Mouse (Mus musculus): ENCODE measurements around the gene Lamtor1. TPM values are rescaled to one million over a fixed set of nuclear protein-coding genes. Genes with fewer than 3 reads are reported as not detected.

Gene Lamtor1
- polyA plus RNA-seq, 1 experiment from 2014 or later, result 124 TPM

DNA sequence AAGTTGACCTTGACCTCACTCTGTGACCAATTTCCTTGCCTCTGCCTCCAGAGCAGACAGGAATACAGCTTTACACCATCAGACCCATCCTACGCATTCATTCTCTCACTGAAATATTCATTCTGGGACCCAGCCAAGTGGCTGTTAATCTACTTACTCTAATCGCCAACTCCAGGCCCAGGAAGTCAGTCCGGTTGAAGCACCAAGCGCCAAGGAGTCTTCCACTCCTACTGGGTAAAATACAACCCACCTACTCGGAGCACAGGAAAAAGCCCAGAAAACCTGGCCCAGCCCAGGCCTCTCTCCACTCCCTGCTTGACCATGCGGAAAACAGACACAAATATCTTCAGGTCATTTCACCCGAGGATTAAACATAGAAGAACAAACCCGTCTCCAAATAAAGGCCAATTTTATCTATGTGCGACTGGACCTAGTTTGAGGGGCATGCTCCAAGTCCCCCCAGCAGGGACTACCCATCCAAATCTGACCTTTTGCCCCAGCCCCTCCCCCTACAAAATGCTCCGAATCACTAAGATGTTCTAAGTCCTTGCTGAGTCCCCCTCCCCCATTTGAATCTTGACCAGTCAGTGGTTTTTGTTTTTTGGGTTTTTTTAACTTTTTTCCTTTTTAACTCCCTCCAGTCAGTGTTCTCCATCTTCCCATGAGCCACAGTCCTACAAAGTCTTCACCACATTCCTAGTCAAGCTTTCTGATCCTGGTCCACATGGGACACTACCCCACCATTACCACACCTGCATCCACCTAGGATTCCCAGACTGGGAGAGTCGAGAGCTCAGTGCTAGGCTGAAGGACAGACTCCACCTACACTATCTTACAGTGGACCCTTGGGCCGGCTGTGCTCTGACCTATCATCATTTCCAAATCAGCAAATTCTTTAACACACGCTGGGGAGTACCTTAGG is 37.2 kb upstream of the Lamtor1 start:
- Histone ChIP-seq H3K27me3 (replicated peaks; ENCODE audit: control insufficient read depth, insufficient read depth, low read length) (no peaks in the 10 kb centered on the region), H3K4me2 (no peak overlapping the region), H3K4me1 (replicated peaks; ENCODE audit: control insufficient read depth, insufficient read depth, low read length) (no peaks in the 10 kb centered on the region), H3K27ac (ENCODE audit: low read depth, low read length) (no peak overlapping the region), H3K9me3 (ENCODE audit: control insufficient read depth, low read length) (no peaks in the 10 kb centered on the region), H3K36me3 (ENCODE audit: control insufficient read depth, insufficient read depth, low read length) (no peaks in the 10 kb centered on the region), H3K9ac (ENCODE audit: low read depth, low read length) (no peak overlapping the region), H3K4me3 (ENCODE audit: low read depth, low read length) (no peak overlapping the region)
- 76% methylated on average over 13 of the region's 13 CpGs for WGBS
- DNase-seq (ENCODE audit: low spot score) (no peak), ATAC-seq (replicated peaks; ENCODE audit: low FRiP score) (no peak)

DNA sequence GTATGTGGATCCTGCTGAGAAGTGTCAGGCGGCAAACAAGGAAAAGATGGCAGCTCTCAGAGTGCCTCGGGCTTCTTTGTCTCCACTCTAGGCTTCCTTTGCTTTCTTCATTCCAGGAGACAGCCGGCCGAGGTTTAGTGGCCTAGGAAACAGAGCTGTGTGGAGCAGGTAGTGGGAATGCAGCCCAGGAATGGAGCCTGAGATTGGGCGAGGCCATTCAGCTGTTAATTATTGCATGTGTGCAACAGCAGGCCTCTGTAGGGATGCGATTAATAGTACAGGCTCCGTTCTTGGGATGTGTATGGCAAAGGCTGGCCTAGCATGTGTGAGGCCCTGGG is 36.6 kb upstream of the Lamtor1 start:
- H3K9me3 ChIP-seq (ENCODE audit: control insufficient read depth, low read length), result no peaks in the 10 kb centered on the region
- H3K9ac ChIP-seq (ENCODE audit: low read depth, low read length), result no peak overlapping the region
- 72% methylated on average over 7 of the region's 7 CpGs for WGBS
- no peaks in the 10 kb centered on the region for H3K36me3 ChIP-seq (ENCODE audit: control insufficient read depth, insufficient read depth, low read length)
- DNase-seq (ENCODE audit: low spot score) (no peak), ATAC-seq (replicated peaks; ENCODE audit: low FRiP score) (no peak)
- H3K4me2 ChIP-seq, result no peak overlapping the region
- no peak overlapping the region for H3K27ac ChIP-seq (ENCODE audit: low read depth, low read length)
- H3K27me3 ChIP-seq (replicated peaks; ENCODE audit: control insufficient read depth, insufficient read depth, low read length), result no peaks in the 10 kb centered on the region
- no peaks in the 10 kb centered on the region for H3K4me1 ChIP-seq (replicated peaks; ENCODE audit: control insufficient read depth, insufficient read depth, low read length)
- no peak overlapping the region for H3K4me3 ChIP-seq (ENCODE audit: low read depth, low read length)

DNA sequence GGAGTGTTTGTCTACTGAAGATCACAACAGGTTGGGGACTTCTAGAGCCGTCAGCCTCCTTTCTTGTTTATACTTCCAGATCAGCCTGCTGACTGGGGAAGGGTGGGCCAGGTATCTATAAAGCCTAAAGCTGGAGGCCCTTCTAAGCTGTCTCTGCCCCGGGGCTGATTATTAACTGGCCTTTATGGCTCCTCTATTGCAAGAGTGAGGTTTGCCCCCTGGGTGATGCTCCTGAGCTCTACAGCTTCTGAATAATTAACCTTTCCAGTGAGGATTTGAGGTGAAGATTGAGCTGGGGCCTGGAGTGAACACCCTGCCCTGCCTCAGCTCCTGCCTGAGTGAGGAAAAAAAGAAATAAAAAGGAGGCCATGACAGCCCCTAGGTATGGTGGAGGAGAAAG is 35.1 kb upstream of the Lamtor1 start, which contains the start of gene Folr1:
TSS of gene Folr1 (minus strand) at position 160 of the 400 bp plus-strand sequence.
- no peak within 1 kb of the TSS for H3K9ac ChIP-seq (ENCODE audit: low read depth, low read length)
- H3K27me3 ChIP-seq (replicated peaks; ENCODE audit: control insufficient read depth, insufficient read depth, low read length), result no peaks in the 10 kb centered on the region
- H3K4me2 ChIP-seq, result no peak within 1 kb of the TSS
- H3K4me1 ChIP-seq (replicated peaks; ENCODE audit: control insufficient read depth, insufficient read depth, low read length), result no peaks in the 10 kb centered on the region
- ATAC-seq (replicated peaks; ENCODE audit: low FRiP score), result no peak
- no peaks in the 10 kb centered on the region for H3K36me3 ChIP-seq (ENCODE audit: control insufficient read depth, insufficient read depth, low read length)
- DNase-seq (ENCODE audit: low spot score), result no peak
- no peak within 1 kb of the TSS for H3K4me3 ChIP-seq (ENCODE audit: low read depth, low read length)
- 62% methylated on average over 2 of the region's 2 CpGs for WGBS
- no peaks in the 10 kb centered on the region for H3K9me3 ChIP-seq (ENCODE audit: control insufficient read depth, low read length)
- no peak within 1 kb of the TSS for H3K27ac ChIP-seq (ENCODE audit: low read depth, low read length)

DNA sequence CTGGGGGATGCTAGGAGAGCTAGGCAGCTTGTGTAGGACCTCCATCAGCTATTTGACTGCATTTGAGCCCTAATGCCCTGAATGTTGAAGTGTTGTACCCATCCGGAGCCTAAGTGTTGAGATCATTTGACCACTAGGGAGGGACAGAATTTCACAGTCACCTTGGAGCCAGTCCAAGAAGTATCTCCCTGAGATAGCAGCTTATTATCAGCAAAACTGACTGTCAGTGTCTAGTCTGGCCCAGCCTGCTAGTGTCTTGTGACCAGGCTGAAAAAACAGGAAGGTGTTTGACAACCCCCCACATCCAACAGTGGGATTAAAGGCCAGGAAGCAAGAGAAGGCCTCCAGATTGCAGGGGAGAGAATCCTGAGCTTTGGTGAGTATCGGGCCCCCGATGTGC is 34.4 kb upstream of the Lamtor1 start:
- Histone ChIP-seq H3K27me3 (replicated peaks; ENCODE audit: control insufficient read depth, insufficient read depth, low read length) (no peaks in the 10 kb centered on the region), H3K4me2 (no peak overlapping the region), H3K4me1 (replicated peaks; ENCODE audit: control insufficient read depth, insufficient read depth, low read length) (no peaks in the 10 kb centered on the region), H3K27ac (ENCODE audit: low read depth, low read length) (no peak overlapping the region), H3K9ac (ENCODE audit: low read depth, low read length) (no peak overlapping the region), H3K36me3 (ENCODE audit: control insufficient read depth, insufficient read depth, low read length) (no peaks in the 10 kb centered on the region), H3K9me3 (ENCODE audit: control insufficient read depth, low read length) (no peaks in the 10 kb centered on the region), H3K4me3 (ENCODE audit: low read depth, low read length) (no peak overlapping the region)
- DNase-seq (ENCODE audit: low spot score) (no peak), ATAC-seq (replicated peaks; ENCODE audit: low FRiP score) (no peak)
- 59% methylated on average over 3 of the region's 3 CpGs for WGBS

DNA sequence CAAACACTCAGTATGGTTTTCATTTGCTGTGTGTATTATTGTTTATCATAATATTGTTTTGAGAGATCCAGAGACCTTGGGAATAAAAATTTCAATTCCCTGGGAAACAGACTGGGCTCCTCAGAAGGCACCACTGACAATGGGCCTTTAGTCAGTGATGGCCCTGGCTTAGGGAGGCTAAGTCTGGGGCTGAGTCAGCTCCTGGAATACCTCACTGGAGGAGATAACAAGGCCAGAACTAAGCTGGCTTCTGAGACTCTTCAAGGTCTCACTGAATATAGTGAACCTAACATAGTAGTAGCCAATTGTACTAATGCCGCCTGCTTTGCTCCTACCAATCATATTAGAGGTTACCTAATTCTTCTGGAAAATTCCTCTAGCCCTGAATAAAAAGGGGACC is 29.7 kb upstream of the Lamtor1 start:
- H3K9ac ChIP-seq (ENCODE audit: low read depth, low read length), result no peak overlapping the region
- no peaks in the 10 kb centered on the region for H3K36me3 ChIP-seq (ENCODE audit: control insufficient read depth, insufficient read depth, low read length)
- H3K4me2 ChIP-seq, result no peak overlapping the region
- ATAC-seq (replicated peaks; ENCODE audit: low FRiP score), result no peak
- WGBS, result 97% methylated on average over 1 of the region's 1 CpGs
- H3K27me3 ChIP-seq (replicated peaks; ENCODE audit: control insufficient read depth, insufficient read depth, low read length), result no peaks in the 10 kb centered on the region
- no peak overlapping the region for H3K4me3 ChIP-seq (ENCODE audit: low read depth, low read length)
- DNase-seq (ENCODE audit: low spot score), result no peak
- H3K9me3 ChIP-seq (ENCODE audit: control insufficient read depth, low read length), result no peaks in the 10 kb centered on the region
- H3K27ac ChIP-seq (ENCODE audit: low read depth, low read length), result no peak overlapping the region
- H3K4me1 ChIP-seq (replicated peaks; ENCODE audit: control insufficient read depth, insufficient read depth, low read length), result no peaks in the 10 kb centered on the region

DNA sequence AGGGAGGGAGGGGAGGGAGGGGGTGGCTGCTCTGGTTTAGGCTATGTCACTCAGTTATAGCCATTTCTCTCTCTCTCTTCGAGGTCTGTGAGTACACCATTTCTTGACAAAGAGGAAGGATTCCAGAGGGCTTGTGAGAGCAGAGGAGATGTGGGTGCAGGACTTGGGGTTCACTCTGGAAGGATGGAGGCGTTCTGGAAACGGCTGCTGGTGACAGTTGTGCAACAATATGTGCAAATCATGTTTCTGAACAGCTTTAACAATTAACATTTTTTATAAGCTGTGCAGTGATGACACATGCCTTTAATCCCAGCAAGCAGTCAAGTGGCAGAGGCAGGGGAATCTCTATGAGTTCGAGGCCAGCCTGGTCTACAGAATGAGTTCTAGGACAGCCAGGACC is 24.8 kb upstream of the Lamtor1 start:
- Histone ChIP-seq H3K9me3 (ENCODE audit: control insufficient read depth, low read length) (no peaks in the 10 kb centered on the region), H3K36me3 (ENCODE audit: control insufficient read depth, insufficient read depth, low read length) (no peaks in the 10 kb centered on the region), H3K4me1 (replicated peaks; ENCODE audit: control insufficient read depth, insufficient read depth, low read length) (no peaks in the 10 kb centered on the region), H3K9ac (ENCODE audit: low read depth, low read length) (no peak overlapping the region), H3K27ac (ENCODE audit: low read depth, low read length) (no peak overlapping the region), H3K27me3 (replicated peaks; ENCODE audit: control insufficient read depth, insufficient read depth, low read length) (no peaks in the 10 kb centered on the region), H3K4me2 (no peak overlapping the region), H3K4me3 (ENCODE audit: low read depth, low read length) (no peak overlapping the region)
- ATAC-seq (replicated peaks; ENCODE audit: low FRiP score) (no peak), DNase-seq (ENCODE audit: low spot score) (no peak)
- WGBS, result 69% methylated on average over 4 of the region's 4 CpGs

DNA sequence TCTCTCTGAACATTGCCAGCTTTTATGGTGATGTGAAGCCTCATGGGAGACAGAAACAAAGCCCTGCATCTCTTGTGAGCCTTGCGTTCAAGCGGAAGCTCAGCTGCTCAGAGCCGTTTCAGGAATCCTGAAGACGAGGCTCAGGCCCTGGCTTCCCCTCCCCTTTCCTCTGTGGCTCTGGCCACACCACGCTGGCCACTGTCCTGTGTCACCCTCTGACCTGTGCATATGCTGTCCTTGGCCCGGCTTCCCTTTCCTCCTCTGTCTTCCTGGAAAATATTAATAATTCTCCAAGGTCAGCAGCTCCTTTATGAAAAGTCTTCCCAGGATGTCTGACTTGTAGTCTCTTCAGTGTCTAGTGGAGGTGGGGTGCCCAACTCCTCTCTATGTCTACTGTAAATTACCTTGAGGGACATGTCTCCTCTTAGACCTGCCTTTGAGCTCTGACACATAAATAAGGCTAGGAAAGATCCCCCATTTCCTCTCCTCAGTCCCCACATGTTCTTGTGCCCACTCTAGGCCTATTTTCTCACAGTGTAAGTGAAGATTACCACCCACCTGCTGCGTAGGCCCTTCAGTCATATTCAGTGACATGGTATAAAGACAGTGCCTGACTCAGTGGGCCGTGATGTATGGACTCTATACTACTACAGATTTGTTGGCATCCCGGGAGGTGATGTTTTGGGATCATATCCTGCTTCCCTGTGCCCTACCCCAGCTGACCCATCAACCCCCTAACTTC is 23.1 kb upstream of the Lamtor1 start:
- ATAC-seq (replicated peaks; ENCODE audit: low FRiP score) (no peak), DNase-seq (ENCODE audit: low spot score) (no peak)
- Histone ChIP-seq H3K27me3 (replicated peaks; ENCODE audit: control insufficient read depth, insufficient read depth, low read length) (no peaks in the 10 kb centered on the region), H3K4me3 (ENCODE audit: low read depth, low read length) (no peak overlapping the region), H3K9me3 (ENCODE audit: control insufficient read depth, low read length) (no peaks in the 10 kb centered on the region), H3K4me1 (replicated peaks; ENCODE audit: control insufficient read depth, insufficient read depth, low read length) (no peaks in the 10 kb centered on the region), H3K4me2 (no peak overlapping the region), H3K9ac (ENCODE audit: low read depth, low read length) (no peak overlapping the region), H3K36me3 (ENCODE audit: control insufficient read depth, insufficient read depth, low read length) (no peaks in the 10 kb centered on the region), H3K27ac (ENCODE audit: low read depth, low read length) (no peak overlapping the region)
- 64% methylated on average over 9 of the region's 9 CpGs for WGBS

DNA sequence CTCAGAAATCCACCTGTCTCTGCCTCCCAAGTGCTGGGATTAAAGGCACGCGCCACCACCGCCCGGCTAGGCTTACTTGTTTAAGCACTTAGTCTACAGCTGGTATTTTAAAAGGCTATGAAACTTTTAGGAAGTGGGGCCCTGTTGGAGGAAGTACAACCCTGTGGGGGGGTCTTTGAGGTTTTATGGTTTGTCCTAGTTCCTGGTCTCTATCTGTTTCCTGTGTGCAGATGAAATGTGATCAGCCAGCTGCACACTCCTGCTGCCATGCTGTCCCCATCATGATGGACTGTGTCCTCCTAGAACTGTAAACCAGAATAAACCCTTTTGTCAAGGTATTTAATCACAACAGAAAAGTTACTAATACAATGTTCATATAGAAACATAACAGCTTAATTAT is 21.5 kb upstream of the Lamtor1 start:
- H3K4me3 ChIP-seq (ENCODE audit: low read depth, low read length), result no peak overlapping the region
- H3K27ac ChIP-seq (ENCODE audit: low read depth, low read length), result no peak overlapping the region
- no peak for ATAC-seq (replicated peaks; ENCODE audit: low FRiP score)
- no peaks in the 10 kb centered on the region for H3K27me3 ChIP-seq (replicated peaks; ENCODE audit: control insufficient read depth, insufficient read depth, low read length)
- WGBS, result 97% methylated on average over 4 of the region's 4 CpGs
- no peaks in the 10 kb centered on the region for H3K36me3 ChIP-seq (ENCODE audit: control insufficient read depth, insufficient read depth, low read length)
- no peak for DNase-seq (ENCODE audit: low spot score)
- H3K9me3 ChIP-seq (ENCODE audit: control insufficient read depth, low read length), result no peaks in the 10 kb centered on the region
- no peaks in the 10 kb centered on the region for H3K4me1 ChIP-seq (replicated peaks; ENCODE audit: control insufficient read depth, insufficient read depth, low read length)
- H3K9ac ChIP-seq (ENCODE audit: low read depth, low read length), result no peak overlapping the region
- H3K4me2 ChIP-seq, result no peak overlapping the region

DNA sequence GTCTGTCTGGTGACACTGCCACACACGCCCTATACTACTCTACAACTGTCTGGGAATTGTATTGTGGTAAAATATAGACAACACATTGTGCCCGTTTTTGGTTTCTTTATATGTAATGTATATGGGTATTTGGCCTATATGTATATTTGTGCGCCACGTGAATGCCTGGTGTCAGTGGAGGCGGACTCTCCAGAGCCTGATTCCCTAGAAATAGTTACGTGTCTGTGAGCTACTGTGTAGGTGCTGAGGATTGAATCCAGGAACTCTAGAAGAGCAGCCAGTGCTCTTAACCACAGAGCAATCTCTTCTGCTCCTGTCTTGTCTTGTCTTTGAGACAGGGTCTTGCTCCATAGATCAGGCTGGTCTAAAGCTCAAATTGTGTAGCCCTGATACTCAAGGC is 19.4 kb upstream of the Lamtor1 start:
- Histone ChIP-seq H3K36me3 (ENCODE audit: control insufficient read depth, insufficient read depth, low read length) (no peaks in the 10 kb centered on the region), H3K4me3 (ENCODE audit: low read depth, low read length) (no peak overlapping the region), H3K27me3 (replicated peaks; ENCODE audit: control insufficient read depth, insufficient read depth, low read length) (no peaks in the 10 kb centered on the region), H3K9me3 (ENCODE audit: control insufficient read depth, low read length) (no peaks in the 10 kb centered on the region), H3K4me2 (no peak overlapping the region), H3K27ac (ENCODE audit: low read depth, low read length) (no peak overlapping the region), H3K4me1 (replicated peaks; ENCODE audit: control insufficient read depth, insufficient read depth, low read length) (no peaks in the 10 kb centered on the region), H3K9ac (ENCODE audit: low read depth, low read length) (no peak overlapping the region)
- DNase-seq (ENCODE audit: low spot score), result no peak
- 78% methylated on average over 6 of the region's 6 CpGs for WGBS
- ATAC-seq (replicated peaks; ENCODE audit: low FRiP score), result no peak
